Mouse (Mus musculus) liver, embryonic 14.5 days (tissue): ENCODE results near the gene Zfp747.

Experiments
- CTCF ChIP-seq: IDR thresholded peaks from 2 replicates; pipeline ENCODE4 v1.5.1; 2016; ENCODE audit warnings: antibody characterized with exemption, low read depth, control low read depth
- EP300 ChIP-seq: IDR thresholded peaks from 2 replicates; pipeline ENCODE4 v1.6.1; 2016; ENCODE audit warnings: antibody characterized with exemption, low read depth

GRCm38 (mm10) chr7:127422247-127422646 is 46.4 kb upstream of the Zfp747 start:
- no peak for TF ChIP-seq CTCF
- TF ChIP-seq EP300, result no peak
